Mouse (Mus musculus) heart, postnatal 25 days (tissue): ENCODE measurements around the gene Lrch3. TPM values are rescaled to one million over a fixed set of nuclear protein-coding genes. Genes with fewer than 3 reads are reported as not detected.
"Not testable (repeated sequence)": the region's sequence is repeated elsewhere in the genome, so short reads cannot be mapped to it uniquely, and the experiment has no call there.

ENCODE experiments used
- DNase-seq: peaks from one replicate; pipeline ENCODE4 v3.0.0; 2022; ENCODE audit warnings: low spot score
- intact Hi-C: fragments of 180-260 bp; cut with DNase I; formaldehyde crosslinking; loops from one replicate; pipeline ENCODE4 v1.15.1; 2025
- total RNA-seq, 2 experiments: library from RNA; stranded (reverse); gene quantifications; 2 replicates each; pipeline ENCODE4 v1.2.3; 2021

Gene Lrch3
- total RNA-seq, 2 experiments from 2014 or later, result 25.9 to 27.2 TPM

DNA sequence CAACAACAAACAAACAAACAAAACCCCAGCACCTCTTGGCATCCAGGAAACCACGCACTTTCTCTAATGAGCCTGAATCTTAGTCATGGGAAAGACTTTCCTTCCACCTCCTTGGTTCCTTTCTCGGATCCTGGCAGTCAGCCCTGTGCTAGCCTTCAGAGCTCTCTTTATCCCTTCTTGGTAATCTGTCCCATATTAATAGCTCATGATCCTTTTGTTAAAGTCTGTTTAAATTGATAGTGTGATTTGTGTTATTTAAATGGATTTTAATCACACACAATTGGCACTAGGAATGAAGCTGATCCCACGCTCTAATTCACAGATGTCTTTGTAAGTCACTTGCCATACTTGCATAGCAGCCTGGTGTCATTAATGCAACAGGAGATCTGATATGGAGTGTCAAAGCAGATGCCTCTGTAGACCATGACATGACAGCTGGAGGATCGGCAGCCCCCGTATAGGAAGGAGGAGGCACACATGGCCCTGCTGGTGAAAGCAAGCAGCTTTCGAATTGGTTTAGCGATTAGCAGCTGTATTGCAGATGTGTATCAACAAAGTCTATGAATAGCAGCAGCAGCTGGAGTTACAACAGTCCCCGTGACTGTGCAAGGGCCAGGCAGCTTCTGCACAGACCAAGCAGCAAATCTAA lies 110.7 kb downstream of the Lrch3 start:
- intact Hi-C loops, result loop anchor here (5.0 kb wide), 2 partner anchors 128 to 212 kb away; partner anchors contain the start of gene Smbd1
- no peak for DNase-seq

DNA sequence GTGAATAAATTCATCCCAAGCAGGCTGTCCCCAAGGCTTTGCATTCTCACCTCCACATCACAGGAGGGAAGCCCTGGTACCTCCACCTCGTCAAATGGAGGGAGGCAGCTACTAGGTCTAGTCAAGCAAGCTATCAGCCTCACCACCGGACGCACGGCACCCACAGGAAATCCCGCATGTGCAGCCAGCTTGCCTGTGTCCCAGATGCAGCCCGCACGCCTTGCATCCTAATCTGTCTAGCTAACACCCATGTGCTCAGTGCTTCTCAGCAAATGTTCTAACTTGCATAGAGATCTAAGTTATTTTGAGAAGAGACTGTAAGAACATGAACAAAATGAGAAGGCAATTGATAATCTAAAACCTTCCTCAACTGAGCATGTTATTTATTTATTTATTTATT lies 112.5 kb downstream of the Lrch3 start:
- no peak for DNase-seq
- intact Hi-C loops, result no loop called here

DNA sequence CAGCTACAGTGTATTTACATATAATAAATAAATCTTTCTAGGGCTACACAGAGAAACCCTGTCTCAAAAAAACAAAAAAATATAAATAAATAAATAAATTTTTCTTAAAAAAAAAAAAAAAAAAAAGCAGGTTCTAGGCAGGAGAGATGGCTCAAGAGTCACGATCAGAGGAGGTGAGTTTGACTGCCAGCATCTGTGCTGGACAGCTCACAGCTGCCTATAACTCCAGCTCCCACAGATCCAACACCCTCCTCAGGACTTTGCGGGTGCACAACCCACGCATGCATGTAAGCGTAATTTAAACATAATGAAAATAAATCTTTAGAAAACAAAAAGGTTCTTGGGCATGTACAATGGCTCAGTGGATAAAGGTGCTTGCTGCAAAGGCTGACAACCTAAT lies 122.1 kb downstream of the Lrch3 start:
- DNase-seq, result no peak
- intact Hi-C loops, result no loop called here

DNA sequence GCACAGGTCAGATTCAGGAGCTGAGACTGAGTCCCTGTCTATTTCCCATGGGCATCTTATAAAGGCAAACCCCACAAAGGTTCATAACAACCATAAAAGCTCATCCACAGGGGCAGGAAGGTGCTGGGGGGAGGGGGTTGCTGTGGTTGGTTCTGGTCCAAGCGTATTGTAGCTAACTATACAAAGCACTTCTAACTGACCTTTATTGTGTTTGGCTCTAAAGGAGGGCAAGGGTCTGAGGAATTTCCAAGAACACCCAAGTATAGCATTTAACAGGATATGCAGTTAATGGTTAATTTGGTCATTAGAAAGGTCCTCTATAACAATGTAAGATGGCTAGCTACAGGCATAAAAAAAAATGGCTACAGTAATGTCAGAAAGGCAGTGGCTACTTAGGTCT lies 128.8 kb downstream of the Lrch3 start:
- intact Hi-C loops, result no loop called here
- no peak for DNase-seq

DNA sequence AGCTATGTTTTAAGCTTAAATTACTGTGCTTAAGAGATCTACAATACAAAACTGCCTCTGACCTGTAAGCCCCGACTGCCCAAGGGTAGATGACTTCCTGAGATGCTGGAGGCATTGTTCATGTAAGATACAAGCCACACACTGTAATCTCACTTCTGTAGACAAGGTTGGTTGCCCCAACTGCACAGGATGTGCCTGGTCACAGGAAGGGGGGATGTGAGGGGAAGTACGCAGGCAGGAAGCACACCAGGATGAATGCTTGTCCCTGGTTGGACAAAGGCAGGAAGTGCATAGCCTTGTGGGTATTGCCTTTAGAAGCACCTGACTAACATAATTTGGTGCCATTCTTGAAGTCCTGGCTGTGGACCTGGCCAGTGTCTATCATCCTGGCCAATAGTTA lies 129.4 kb downstream of the Lrch3 start:
- no peak for DNase-seq
- intact Hi-C loops, result no loop called here

DNA sequence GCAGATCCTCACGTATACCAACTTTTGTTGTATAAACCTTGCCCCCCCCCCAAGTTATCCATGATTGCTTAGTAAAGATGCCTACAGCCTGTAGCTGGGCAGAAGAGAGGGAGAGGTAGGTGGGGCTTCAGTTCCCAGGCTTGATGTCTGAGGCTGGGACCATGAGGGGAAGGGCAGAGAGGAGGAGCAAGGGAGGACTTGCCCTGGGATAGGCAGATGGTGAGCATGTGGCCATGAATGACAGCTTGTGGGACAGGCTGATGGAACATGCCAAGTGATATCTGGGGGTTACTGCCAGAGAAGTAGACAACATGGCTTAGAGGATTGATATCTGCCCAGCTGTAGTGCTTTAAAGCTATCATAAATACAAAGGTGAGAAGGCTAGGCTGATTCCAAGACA lies 134.1 kb downstream of the Lrch3 start:
- no peak for DNase-seq
- intact Hi-C loops, result no loop called here

DNA sequence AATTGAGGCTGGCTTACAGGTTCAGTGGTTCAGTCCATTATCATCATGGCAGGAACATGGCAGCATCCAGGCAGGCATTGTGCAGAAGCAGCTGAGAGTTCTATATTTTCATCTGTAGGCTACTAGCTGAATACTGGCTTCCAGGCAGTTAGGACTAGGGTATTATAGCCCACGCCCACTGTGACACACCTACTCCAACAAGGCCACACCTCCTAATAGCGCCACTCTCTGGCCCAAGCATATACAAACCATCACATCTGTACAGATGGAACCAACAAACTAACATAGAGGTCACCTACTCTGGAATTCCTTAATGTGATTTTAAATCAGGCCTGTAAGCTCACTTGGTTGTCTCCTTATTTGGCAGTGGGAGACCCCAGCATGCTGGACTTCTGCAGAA lies 134.8 kb downstream of the Lrch3 start:
- DNase-seq, result no peak
- intact Hi-C loops, result no loop called here

DNA sequence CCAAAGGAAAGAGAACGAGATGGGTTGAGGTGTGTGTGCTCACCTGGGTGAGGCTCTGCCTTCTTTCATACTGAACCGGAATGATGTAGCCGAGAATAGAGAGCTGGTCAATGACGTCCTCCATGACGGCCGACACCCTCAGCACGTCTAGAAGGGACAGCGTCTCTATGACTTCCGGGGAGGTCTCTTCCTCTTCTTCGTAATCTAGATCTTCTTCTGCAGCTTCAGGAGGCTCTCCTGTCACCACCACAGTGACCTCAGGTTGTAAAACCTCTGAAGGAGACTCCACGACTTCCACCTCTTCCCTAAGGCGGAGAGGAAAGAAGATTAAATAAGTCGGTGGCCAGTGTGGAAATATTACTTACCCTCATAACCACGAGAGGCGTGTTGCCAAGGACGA lies 135.9 kb downstream of the Lrch3 start:
- DNase-seq, result no peak
- intact Hi-C loops, result no loop called here

DNA sequence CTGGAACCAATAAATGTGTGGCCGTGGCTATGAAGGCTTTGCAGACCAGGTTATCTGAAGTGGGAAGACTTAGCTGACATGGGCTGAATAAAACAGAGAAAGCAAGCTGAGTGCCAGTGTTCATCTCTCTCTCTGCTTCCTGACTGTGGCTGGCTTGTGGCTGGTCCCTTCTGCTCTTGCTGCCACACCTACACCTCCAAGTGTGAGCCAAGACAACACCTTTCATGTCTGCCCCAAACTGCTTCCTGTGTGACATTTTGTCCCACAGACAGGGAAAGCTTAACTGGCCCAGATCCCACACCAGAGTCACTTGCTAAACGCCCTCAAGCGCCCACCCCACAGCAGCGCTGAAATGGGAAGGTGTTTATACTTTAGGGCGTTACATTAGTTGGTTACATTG lies 139.2 kb downstream of the Lrch3 start:
- no peak for DNase-seq
- intact Hi-C loops, result no loop called here

DNA sequence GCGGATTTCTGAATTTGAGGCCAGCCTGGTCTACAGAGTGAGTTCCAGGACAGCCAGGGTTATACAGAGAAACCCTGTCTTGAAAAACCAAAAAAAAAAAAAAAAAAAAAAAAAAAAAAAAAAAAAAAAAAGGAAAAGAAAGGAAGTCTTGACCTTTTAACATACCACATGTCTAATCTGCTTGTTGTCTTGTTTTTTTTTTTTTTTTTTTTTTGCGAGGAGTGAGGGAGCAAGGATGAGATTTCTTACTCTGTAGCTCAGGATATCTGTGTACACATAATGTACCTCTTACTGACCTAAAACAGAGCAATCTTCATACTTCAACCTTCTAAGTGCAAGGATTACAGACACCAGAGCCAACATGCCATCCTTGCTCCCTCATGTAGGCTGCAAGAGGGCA lies 141.0 kb downstream of the Lrch3 start:
- intact Hi-C loops, DNase-seq: not testable (repeated sequence)

DNA sequence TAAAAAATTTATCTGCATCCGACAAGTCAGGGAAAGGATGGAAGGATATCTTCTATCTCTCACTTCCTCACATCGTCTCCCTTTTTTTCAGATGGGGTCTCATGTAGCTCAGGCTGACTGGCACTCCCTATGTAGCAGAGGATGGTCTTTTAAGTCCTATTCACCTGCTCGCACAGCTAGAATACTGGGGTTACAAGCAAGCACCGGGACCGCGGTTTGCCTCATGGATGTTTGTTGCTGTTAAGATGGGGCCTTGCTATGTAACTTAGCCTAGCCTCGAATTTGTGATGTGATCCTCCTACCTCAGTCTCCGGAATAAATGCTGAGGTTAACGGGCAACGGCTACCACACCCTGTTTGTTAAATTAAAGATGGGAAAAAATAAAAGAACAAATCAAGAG lies 141.8 kb downstream of the Lrch3 start:
- no peak for DNase-seq
- intact Hi-C loops, result no loop called here

DNA sequence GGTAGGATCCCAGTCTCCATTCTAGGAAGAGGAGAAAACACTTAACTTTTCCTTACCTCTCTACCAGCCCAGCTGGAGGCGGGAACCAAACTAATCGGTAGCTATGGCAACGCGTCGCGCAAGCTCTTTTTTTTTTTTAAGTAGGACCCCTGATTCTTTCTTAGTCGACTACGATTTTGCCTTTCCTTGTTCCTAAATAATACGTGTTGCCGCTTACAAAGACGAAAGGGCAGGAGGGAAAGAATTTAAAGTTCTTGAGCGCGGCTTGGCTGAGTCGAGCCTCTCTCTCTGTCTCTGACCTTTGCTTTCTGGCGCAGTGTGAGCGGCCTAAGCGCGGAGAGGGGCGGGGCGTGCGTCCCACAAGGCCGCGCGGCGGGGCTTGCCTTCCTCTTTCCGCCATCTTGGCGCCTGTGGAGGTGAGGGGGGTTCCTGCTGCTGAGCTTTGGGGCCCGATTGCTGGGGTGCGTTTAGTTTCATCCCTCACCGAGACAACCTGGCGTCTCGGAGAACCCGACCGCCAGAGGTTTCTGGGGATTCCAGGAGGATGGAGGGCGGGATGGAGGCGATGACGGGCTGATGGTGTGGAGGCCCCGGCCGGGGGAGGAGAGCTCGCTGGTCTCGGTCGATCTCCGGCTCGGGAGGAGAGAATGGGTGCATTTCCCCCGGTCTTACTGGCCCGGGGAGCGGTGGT lies 142.3 kb downstream of the Lrch3 start, which contains the start of the genes Iqcg and Rpl35a:
Iqcg (minus strand) TSS at position 124 of the 691 bp plus-strand sequence.
Rpl35a (plus strand) TSS at position 359 of the 691 bp plus-strand sequence.
- intact Hi-C loops, result no loop called here
- DNase-seq, result peak; percentile 81

DNA sequence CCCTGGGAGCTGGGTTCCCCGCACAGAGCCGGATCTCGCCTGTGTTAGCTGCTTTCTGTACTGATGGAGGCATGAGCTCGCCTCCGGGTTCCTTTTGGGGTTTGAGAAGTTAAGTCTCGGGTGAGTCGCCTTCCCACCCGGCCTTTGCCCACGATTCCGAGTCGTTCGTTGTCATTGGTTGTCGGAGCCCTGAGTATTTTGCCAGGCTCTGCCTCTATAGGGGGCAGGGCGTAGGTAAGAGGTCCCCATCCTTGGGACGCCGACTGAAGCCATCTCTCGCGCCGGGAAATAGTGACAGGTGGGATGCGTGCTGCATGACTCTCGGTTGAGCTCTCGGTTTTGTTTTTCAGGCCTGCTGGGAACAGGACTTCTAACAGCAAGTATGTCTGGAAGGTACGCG lies 142.9 kb downstream of the Lrch3 start:
- intact Hi-C loops, result no loop called here
- no peak for DNase-seq

DNA sequence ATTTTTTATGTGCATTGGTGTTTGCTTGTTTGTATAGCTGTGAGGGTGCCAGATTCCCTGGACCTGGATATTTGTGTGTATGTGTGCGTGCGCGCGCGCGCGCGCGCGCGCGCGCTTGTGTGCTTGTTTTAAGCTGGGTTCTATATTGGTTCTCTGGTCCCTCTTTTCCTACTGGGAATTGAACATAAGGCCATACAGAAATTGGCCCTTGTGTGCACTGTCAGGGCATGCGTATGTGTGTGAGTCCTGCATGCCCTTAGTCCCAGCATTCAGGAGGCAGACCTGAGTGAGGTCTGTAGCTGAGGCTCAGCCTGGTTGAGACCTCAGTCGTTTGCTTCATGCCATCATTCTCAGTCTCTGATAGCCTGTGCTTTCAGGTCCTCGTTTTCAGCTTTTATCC lies 144.1 kb downstream of the Lrch3 start:
- no peak for DNase-seq
- intact Hi-C loops, result no loop called here

DNA sequence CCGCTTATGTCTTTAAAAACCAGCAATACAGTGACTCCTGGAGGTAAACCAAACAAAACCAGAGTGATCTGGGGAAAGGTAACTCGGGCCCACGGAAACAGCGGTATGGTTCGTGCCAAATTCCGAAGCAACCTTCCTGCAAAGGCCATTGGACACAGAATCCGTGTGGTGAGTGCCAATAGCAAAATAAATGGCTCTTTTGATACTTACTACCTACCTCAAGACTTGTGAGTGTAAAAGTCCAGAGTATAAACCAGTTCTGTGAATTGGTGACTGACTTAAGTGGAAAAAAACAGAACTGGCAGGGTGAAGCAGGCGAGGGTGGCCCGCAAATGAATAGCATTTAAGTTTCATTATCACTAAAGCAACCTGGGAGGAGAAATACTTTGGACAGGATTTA lies 144.8 kb downstream of the Lrch3 start:
- intact Hi-C loops, DNase-seq: not testable (repeated sequence)

DNA sequence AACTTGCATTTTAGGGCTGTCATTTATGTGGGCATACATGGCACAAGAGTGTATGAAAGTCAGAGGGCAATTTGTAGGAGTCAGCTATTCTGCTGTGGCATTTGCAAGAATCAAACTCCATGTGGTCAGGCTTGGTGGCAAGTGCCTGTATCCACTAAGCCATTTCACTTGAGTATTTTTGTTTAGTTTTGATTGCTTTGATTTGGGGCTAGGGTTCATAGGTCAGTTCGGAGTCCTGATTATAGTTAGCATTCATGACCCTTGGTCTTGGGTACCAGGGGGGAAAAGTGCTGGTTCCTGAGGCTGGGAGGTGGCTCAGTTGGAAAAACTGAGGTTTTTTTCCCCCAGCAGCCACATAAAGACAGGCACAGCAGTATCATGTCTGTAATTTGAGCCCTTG lies 145.6 kb downstream of the Lrch3 start:
- no peak for DNase-seq
- intact Hi-C loops, result no loop called here

DNA sequence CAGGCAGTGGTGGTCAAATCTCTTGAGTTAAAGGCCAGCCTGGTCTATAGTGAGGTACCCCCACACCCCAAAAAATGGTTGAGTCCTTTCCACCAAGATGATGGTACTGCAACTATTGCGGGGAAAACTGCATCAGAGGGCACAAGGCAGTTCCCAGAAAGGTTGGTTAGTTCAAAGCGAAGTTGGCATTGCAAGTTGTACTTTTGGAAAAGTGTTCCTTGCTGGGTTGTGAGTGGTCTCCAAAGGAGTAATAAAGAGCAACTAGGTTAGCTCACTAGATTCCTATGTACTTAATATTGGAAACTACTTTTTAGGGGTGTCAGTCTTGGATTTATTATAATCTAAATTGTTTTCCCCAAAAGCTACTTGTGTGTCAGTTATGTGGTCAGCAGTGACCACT lies 147.0 kb downstream of the Lrch3 start:
- DNase-seq, result no peak
- intact Hi-C loops, result loop anchor here (5.0 kb wide), 1 partner anchor 126 kb away; the partner anchor contains the start of gene Osbpl11

DNA sequence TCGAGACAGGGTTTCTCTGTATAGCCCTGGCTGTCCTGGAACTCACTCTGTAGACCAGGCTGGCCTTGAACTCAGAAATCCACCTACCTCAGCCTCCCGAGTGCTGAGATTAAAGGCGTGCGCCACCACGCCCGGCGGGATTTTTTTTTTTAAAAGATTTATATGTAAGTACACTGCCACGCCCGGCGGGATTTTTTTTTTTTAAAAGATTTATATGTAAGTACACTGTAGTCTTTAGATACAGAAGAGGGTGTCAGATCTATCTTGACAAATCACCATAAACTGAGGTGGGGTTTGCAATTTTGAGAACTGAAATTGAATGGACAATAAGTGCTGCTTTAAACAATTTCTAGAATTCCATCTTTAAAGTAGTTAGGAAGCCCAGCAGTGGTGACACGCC lies 147.5 kb downstream of the Lrch3 start:
- DNase-seq, result no peak
- intact Hi-C loops, result loop anchor here (5.0 kb wide), 1 partner anchor 126 kb away; the partner anchor contains the start of gene Osbpl11

DNA sequence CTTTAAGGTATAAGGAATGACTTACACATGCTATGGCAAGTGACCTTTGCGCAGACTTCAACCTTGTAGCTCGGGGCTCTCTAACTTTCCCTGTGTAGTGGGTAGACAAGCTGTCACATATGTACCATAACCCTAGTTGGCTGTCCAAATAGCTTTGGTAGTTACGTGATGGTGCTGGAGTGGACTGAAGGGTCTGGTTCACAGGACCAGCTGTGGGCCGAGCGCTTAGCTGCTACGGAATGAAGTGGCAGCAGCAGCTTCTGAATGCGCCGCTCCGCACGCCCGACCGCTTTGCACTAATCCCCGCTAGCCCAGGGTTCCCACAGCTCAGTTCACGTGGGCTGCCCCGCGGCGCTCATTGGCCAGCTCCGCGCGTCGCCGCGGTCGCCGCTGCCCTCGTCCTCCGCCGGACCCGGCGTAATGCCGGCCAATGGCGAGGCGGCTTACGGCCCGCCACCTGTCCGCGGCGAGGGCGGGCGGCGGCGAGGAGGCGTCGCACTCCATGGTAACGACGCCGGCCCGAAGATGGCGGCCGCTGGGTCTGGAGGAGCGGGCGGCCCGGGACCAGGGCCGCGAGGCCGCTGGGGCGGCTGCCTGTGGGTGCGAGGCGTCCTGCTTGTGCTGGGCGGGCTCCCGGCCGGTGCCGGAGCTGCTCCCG lies 148.3 kb downstream of the Lrch3 start, which contains the start of gene Lmln:
Lmln (plus strand) TSS at position 498 of the 658 bp plus-strand sequence.
- intact Hi-C loops, result loop anchor here (5.0 kb wide), 1 partner anchor 125 kb away; the partner anchor contains the start of gene Osbpl11
- peak; percentile 88 for DNase-seq

DNA sequence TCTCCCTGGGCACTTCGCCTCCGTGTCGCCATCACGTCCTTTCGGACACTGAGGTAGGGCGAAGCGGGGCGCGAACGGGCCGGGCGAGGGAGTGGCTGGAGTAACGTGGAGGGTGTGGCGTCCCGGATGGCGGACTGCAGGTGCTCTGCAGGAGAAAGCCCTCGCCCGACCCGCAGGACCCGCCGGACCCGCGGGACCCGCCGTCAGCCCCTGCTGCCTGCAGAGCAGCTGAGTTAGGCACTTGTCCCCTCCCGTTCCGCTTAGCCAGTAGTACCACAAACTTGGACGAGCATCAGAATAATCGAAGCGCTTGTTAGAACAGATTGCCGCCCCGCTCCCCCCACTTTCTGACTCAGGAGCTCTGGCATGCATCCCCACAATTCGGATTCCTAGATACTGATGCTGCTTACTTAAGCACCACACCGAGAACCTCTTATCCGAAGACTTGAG lies 148.8 kb downstream of the Lrch3 start:
- intact Hi-C loops, result loop anchor here (5.0 kb wide), 1 partner anchor 125 kb away; the partner anchor contains the start of gene Osbpl11
- DNase-seq, result no peak

DNA sequence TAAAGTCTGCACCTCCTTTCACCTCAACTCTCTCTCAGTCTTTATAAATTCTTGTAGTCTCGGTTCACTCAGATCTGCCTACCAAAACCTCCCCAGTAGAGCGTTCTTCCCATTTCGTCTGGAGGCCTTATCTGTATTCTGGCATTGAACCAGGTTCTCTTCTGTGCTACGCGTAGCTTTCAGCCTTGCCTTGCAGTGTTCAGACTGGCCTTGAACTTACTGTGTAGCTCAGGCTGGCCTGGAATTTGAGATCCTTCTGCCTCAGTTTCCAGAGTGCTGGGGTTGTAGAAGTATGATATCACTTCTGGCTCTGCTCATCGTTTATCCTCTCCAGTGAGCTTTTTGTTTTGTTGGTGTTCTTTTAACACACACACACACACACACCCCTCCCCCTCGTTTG lies 149.4 kb downstream of the Lrch3 start:
- no peak for DNase-seq
- intact Hi-C loops, result loop anchor here (5.0 kb wide), 1 partner anchor 124 kb away; the partner anchor contains the start of gene Osbpl11
